Mouse (Mus musculus): ENCODE results near the gene Neurod4. TPM values are rescaled to one million over a fixed set of nuclear protein-coding genes. Genes with fewer than 3 reads are reported as not detected.

Neurod4 gene
- polyA plus RNA-seq, 1 experiment from 2014 or later: not detected

GRCm38 (mm10) chr10:130229584-130229983 lies 50.5 kb downstream of the Neurod4 start:
- no peak for ATAC-seq (ENCODE audit: low FRiP score, low read depth)
- Histone ChIP-seq H3K27ac (no peak overlapping the region), H3K36me3 (no peaks in the 10 kb centered on the region), H3K4me3 (no peak overlapping the region), H3K4me2 (replicated peaks) (no peak overlapping the region), H3K9me3 (no peaks in the 10 kb centered on the region), H3K27me3 (no peaks in the 10 kb centered on the region), H3K4me1 (no peaks in the 10 kb centered on the region), H3K9ac (no peak overlapping the region)
- 85% methylated on average over 5 of the region's 5 CpGs for WGBS

GRCm38 (mm10) chr10:130228246-130228645 lies 51.8 kb downstream of the Neurod4 start:
- no peaks in the 10 kb centered on the region for H3K27me3 ChIP-seq
- no peaks in the 10 kb centered on the region for H3K4me1 ChIP-seq
- no peak overlapping the region for H3K27ac ChIP-seq
- H3K4me3 ChIP-seq: no peak overlapping the region
- H3K9me3 ChIP-seq: no peaks in the 10 kb centered on the region
- no peak overlapping the region for H3K4me2 ChIP-seq (replicated peaks)
- H3K9ac ChIP-seq: no peak overlapping the region
- no peaks in the 10 kb centered on the region for H3K36me3 ChIP-seq
- 0% methylated on average over 1 of the region's 1 CpGs for WGBS
- ATAC-seq (ENCODE audit: low FRiP score, low read depth): peak; percentile 75; the same call in 1 of the 2 replicates

GRCm38 (mm10) chr10:130225034-130225433 lies 55.0 kb downstream of the Neurod4 start:
- WGBS: 64% methylated on average over 3 of the region's 3 CpGs
- H3K4me1 ChIP-seq: no peaks in the 10 kb centered on the region
- H3K36me3 ChIP-seq: no peaks in the 10 kb centered on the region

More at GRCm38 (mm10) chr10:130225034-130225433, 55.0 kb downstream of the Neurod4 start:
- H3K27me3 ChIP-seq: no peaks in the 10 kb centered on the region
- no peak overlapping the region for H3K4me2 ChIP-seq (replicated peaks)
- no peak overlapping the region for H3K4me3 ChIP-seq
- H3K27ac ChIP-seq: no peak overlapping the region
- ATAC-seq (ENCODE audit: low FRiP score, low read depth): no peak
- no peaks in the 10 kb centered on the region for H3K9me3 ChIP-seq
- H3K9ac ChIP-seq: no peak overlapping the region

Other genes with a start within 250 kb of the Neurod4 start
- not detected in 2 replicates for gene Olfr821, start 249.9 kb downstream of the Neurod4 start, polyA plus RNA-seq (2015; fragmentation: Nextera tagmentation; extraction: Ambion mirVana)
- not detected in 2 replicates for gene Olfr822, start 209.0 kb downstream of the Neurod4 start, polyA plus RNA-seq (2015; fragmentation: Nextera tagmentation; extraction: Ambion mirVana)
- gene Olfr823, start 164.9 kb downstream of the Neurod4 start, polyA plus RNA-seq (2015; fragmentation: Nextera tagmentation; extraction: Ambion mirVana): not detected in 2 replicates
- not detected in 2 replicates for gene Olfr824, start 150.2 kb downstream of the Neurod4 start, polyA plus RNA-seq (2015; fragmentation: Nextera tagmentation; extraction: Ambion mirVana)
- not detected in 2 replicates for gene Olfr825, start 113.5 kb downstream of the Neurod4 start, polyA plus RNA-seq (2015; fragmentation: Nextera tagmentation; extraction: Ambion mirVana)
- not detected in 2 replicates for gene Olfr826, start 96.1 kb downstream of the Neurod4 start, polyA plus RNA-seq (2015; fragmentation: Nextera tagmentation; extraction: Ambion mirVana)
- gene Olfr827, start 65.8 kb downstream of the Neurod4 start, polyA plus RNA-seq (2015; fragmentation: Nextera tagmentation; extraction: Ambion mirVana): not detected in 2 replicates
- 0.86 and 1.0 TPM in 2 replicates for gene Tespa1, start 42.6 kb upstream of the Neurod4 start, polyA plus RNA-seq (2015; fragmentation: Nextera tagmentation; extraction: Ambion mirVana)
- not detected in 2 replicates for gene Vmn2r84, start 114.1 kb upstream of the Neurod4 start, polyA plus RNA-seq (2015; fragmentation: Nextera tagmentation; extraction: Ambion mirVana)
- not detected in 2 replicates for gene Vmn2r85, start 149.5 kb upstream of the Neurod4 start, polyA plus RNA-seq (2015; fragmentation: Nextera tagmentation; extraction: Ambion mirVana)
- 0.03 TPM in 2 replicates for gene Vmn2r86, start 175.8 kb upstream of the Neurod4 start, polyA plus RNA-seq (2015; fragmentation: Nextera tagmentation; extraction: Ambion mirVana)
- gene Vmn2r87, start 217.2 kb upstream of the Neurod4 start, polyA plus RNA-seq (2015; fragmentation: Nextera tagmentation; extraction: Ambion mirVana): not detected in 2 replicates